Mouse (Mus musculus) small intestine, adult 2 months (tissue): Measurements from ENCODE around the gene Gm49405.

Experiments used
- CTCF ChIP-seq: fragments of 200-500 bp; IDR thresholded peaks from 2 replicates; pipeline ENCODE4 v1.5.1; 2012; ENCODE audit warnings: low read depth, mild to moderate bottlenecking, control low read depth, inconsistent platforms, low read length, moderate library complexity, mixed read lengths; ENCODE audit not compliant: insufficient replicate concordance, insufficient read length; ENCODE audit errors: extremely low read depth
- POLR2A ChIP-seq: fragments of 200-500 bp; IDR thresholded peaks from 2 replicates; pipeline ENCODE4 v1.6.1; 2012; ENCODE audit warnings: low read depth, mild to moderate bottlenecking, control low read depth, inconsistent platforms, low read length, moderate library complexity

DNA sequence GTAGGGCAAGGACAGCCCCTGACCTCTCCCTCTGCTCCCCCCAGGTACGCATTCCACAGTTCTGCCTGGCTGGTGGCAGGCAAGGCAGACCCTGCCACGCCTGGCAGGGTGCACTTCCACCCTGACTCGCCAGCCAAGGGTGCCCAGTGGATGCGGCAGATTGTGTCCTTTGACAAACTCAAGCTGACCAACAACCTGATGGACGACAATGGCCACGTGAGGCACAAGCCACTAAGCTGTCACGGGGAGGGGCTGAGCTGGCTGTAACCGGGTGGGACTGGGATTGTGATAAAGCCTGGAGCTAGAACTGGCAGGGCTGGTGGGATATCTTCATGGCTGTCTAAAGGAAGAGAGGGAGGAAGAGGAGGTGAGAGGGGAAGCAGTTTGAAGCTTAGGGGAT is 3.2 kb upstream of the Gm49405 start:
- no peak for TF ChIP-seq CTCF
- TF ChIP-seq POLR2A, result no peak
